Mouse (Mus musculus): ENCODE data around the gene Mxi1. TPM values are rescaled to one million over a fixed set of nuclear protein-coding genes. Genes with fewer than 3 reads are reported as not detected.

Mxi1 gene
- total RNA-seq, 1 experiment = 20.1 TPM

DNA sequence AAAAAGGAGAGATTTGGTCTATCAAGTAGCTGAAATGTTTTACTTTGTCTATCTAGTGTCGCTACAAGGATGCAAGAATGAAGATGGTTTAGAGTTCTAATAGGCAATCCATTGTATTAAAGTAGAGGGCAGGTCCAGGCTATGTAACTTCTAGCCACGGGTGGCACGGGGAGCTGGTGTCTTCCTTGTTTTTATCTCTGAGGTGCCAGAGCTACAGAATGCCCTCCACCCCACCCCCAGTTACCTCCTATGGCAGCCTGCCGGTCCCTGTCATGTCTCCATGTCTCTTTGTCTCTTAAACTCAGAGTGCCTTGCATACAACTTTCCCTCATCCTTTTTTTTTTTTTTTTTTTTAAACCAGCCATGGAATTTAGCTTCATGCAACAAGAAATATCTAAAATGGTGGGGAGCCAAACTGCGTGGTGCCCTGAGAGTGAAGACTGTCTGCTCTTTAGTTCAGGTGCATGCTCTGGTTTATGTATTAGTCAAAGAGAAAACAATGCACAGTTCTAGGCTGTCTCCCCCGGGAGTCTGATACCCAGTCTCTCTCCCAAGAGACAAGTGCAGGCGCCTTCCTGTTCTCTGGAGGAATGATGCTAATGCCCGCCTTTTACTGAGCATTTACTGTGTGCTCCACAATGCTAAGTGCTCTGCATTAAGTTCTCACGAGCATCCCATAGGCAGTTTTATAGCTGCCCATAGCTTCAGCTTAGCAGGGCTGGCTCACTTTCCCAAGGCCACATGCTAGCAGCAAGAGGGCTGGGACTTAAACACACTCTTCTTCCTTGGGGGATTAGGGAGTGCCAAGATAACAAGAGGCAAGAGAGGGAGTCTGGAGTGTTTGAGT, 10.2 kb downstream of the Mxi1 start:
- H3K4me1 ChIP-seq (ENCODE audit: control insufficient read depth in 2 of 2, insufficient read depth in 2 of 2, low read length in 2 of 2, poor library complexity in 1 of 2) = peaks cover 9 to 12% of the 10 kb centered on the region in 2 experiments; a peak in 3 of 4 replicates
- DNase-seq (ENCODE audit: low read depth, low spot score) = no peak
- H3K36me3 ChIP-seq (ENCODE audit: control insufficient read depth, insufficient read depth, low read length, poor library complexity, severe bottlenecking) = no peaks in the 10 kb centered on the region
- TF ChIP-seq ZNF384 (IDR thresholded peaks at IDR 0.05; ENCODE audit: low read depth, low read length) (no peak), ZC3H11A (IDR thresholded peaks at IDR 0.05; ENCODE audit: borderline replicate concordance, low read depth, low read length) (no peak), HCFC1 (IDR thresholded peaks at IDR 0.05; ENCODE audit: borderline replicate concordance, insufficient read depth, low read length) (no peak), MAFK (IDR thresholded peaks at IDR 0.05; ENCODE audit: insufficient read depth, low read depth, low read length) (no peak), CHD2 (IDR thresholded peaks at IDR 0.05; ENCODE audit: low read depth, low read length) (no peak)
- no peak overlapping the region for H3K27ac ChIP-seq (ENCODE audit: insufficient read depth, low read depth, low read length, poor library complexity, severe bottlenecking)
- no peak overlapping the region for H3K9ac ChIP-seq (ENCODE audit: insufficient read depth, low read depth, low read length, poor library complexity, severe bottlenecking)
- in situ Hi-C loops (cut with MboI; ENCODE audit: low sequenced_read_pairs in 2 of 2, unreplicated experiment in 2 of 2) = no loop called here
- H3K9me3 ChIP-seq (ENCODE audit: control insufficient read depth, insufficient read depth, low read depth, low read length) = no peaks in the 10 kb centered on the region
- H3K4me3 ChIP-seq (ENCODE audit: insufficient read depth in 1 of 2, low read depth in 1 of 2, low read length in 2 of 2, poor library complexity in 1 of 2, severe bottlenecking in 1 of 2) = no peak overlapping the region

DNA sequence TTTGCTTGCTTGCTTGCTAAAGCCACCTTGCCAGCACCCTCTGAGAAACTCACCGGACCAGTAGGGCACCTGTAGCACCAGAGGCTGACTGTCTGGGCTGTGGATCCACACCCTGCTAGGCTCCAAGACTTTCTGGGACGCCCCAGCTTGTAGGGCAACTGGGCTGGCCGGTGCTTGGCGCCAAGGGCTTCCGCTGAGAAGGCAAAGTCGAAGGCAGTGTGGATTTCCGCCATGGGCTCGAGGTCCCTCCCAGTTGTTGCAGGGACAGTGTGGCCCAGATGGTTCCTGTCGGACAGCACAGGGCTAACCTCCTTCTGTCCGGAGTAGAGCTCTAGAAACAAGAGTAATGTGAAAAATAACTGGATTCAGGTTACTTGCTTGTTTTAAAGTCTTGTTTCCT, 11.0 kb downstream of the Mxi1 start:
- Histone ChIP-seq H3K9ac (ENCODE audit: insufficient read depth, low read depth, low read length, poor library complexity, severe bottlenecking) (peak overlapping the region; percentile 13; the same call in 1 of the 2 replicates), H3K27ac (ENCODE audit: insufficient read depth, low read depth, low read length, poor library complexity, severe bottlenecking) (no peak overlapping the region), H3K9me3 (ENCODE audit: control insufficient read depth, insufficient read depth, low read depth, low read length) (no peaks in the 10 kb centered on the region), H3K4me1 (ENCODE audit: control insufficient read depth in 2 of 2, insufficient read depth in 2 of 2, low read length in 2 of 2, poor library complexity in 1 of 2) (peaks cover 9 to 13% of the 10 kb centered on the region in 2 experiments; a peak in 3 of 4 replicates), H3K36me3 (ENCODE audit: control insufficient read depth, insufficient read depth, low read length, poor library complexity, severe bottlenecking) (no peaks in the 10 kb centered on the region), H3K4me3 (ENCODE audit: insufficient read depth in 1 of 2, low read depth in 1 of 2, low read length in 2 of 2, poor library complexity in 1 of 2, severe bottlenecking in 1 of 2) (peak overlapping the region; percentile 7 to 15; a peak in 1 of 4 replicates)
- in situ Hi-C loops (cut with MboI; ENCODE audit: low sequenced_read_pairs in 2 of 2, unreplicated experiment in 2 of 2) = no loop called here
- DNase-seq (ENCODE audit: low read depth, low spot score) = no peak
- TF ChIP-seq ZC3H11A (IDR thresholded peaks at IDR 0.05; ENCODE audit: borderline replicate concordance, low read depth, low read length) (no peak), HCFC1 (IDR thresholded peaks at IDR 0.05; ENCODE audit: borderline replicate concordance, insufficient read depth, low read length) (no peak), ZNF384 (IDR thresholded peaks at IDR 0.05; ENCODE audit: low read depth, low read length) (no peak), MAFK (IDR thresholded peaks at IDR 0.05; ENCODE audit: insufficient read depth, low read depth, low read length) (no peak), CHD2 (IDR thresholded peaks at IDR 0.05; ENCODE audit: low read depth, low read length) (no peak)

DNA sequence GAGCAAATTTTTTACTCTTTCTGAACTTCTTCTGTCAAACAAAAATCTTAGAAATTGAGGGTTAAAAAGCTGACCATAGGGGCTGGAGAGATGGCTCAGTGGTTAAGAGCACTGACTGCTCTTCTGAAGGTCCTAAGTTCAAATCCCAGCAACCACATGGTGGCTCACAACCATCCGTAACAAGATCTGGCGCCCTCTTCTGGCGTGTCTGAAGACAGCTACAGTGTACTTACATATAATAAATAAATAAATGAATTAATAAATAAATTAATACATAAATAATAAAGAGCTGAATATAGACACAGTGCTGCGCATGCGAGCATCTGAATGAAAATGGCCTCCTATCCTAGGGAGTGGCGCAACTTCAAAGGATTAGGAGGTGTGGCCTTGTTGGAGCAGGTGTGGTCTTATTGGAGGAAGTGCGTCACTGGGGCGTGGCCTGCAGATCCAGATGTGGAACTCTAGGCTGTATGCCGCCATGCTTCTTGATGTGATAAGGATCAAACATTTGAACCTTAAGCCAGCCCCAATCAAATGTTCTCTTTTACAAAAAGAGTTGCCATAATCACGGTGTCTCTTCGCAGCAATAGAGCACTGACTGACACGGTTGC, 12.2 kb downstream of the Mxi1 start:
- in situ Hi-C loops (cut with MboI; ENCODE audit: low sequenced_read_pairs in 2 of 2, unreplicated experiment in 2 of 2) = no loop called here
- Histone ChIP-seq H3K27ac (ENCODE audit: insufficient read depth, low read depth, low read length, poor library complexity, severe bottlenecking) (no peak overlapping the region), H3K4me3 (ENCODE audit: insufficient read depth in 1 of 2, low read depth in 1 of 2, low read length in 2 of 2, poor library complexity in 1 of 2, severe bottlenecking in 1 of 2) (peak overlapping the region; percentile 58 to 76), H3K36me3 (ENCODE audit: control insufficient read depth, insufficient read depth, low read length, poor library complexity, severe bottlenecking) (no peaks in the 10 kb centered on the region), H3K9me3 (ENCODE audit: control insufficient read depth, insufficient read depth, low read depth, low read length) (no peaks in the 10 kb centered on the region), H3K4me1 (ENCODE audit: control insufficient read depth in 2 of 2, insufficient read depth in 2 of 2, low read length in 2 of 2, poor library complexity in 1 of 2) (peaks cover 9 to 14% of the 10 kb centered on the region in 2 experiments; a peak in 3 of 4 replicates), H3K9ac (ENCODE audit: insufficient read depth, low read depth, low read length, poor library complexity, severe bottlenecking) (no peak overlapping the region; the same call in 1 of the 2 replicates)
- DNase-seq (ENCODE audit: low read depth, low spot score) = peak; percentile 83
- no peak; the same call in 1 of the 2 replicates for TF ChIP-seq ZC3H11A (IDR thresholded peaks at IDR 0.05; ENCODE audit: borderline replicate concordance, low read depth, low read length)
- TF ChIP-seq MAFK (IDR thresholded peaks at IDR 0.05; ENCODE audit: insufficient read depth, low read depth, low read length) = no peak
- no peak for TF ChIP-seq CHD2 (IDR thresholded peaks at IDR 0.05; ENCODE audit: low read depth, low read length)
- TF ChIP-seq ZNF384 (IDR thresholded peaks at IDR 0.05; ENCODE audit: low read depth, low read length) = no peak
- TF ChIP-seq HCFC1 (IDR thresholded peaks at IDR 0.05; ENCODE audit: borderline replicate concordance, insufficient read depth, low read length) = no peak

DNA sequence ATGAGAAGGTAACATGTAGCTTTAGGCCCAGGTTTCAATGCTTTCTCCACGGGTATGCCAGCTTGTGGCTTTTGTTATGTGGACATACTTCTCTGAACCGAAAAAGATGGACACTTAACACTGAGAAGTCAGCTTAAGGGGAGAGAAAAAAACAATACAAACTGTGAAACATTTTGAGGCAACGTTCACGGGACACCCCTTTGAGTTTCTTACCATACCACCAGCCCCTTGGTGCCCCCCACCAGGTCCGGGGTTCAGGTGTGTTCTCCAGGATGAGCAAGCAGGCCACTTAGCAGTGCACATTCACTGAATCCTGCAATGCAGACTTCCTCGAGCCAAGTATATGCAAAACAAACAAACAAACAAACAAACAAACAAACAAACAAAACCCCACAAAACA, 14.5 kb downstream of the Mxi1 start:
- DNase-seq (ENCODE audit: low read depth, low spot score) = no peak
- H3K9me3 ChIP-seq (ENCODE audit: control insufficient read depth, insufficient read depth, low read depth, low read length) = no peaks in the 10 kb centered on the region
- no peak overlapping the region for H3K4me3 ChIP-seq (ENCODE audit: insufficient read depth in 1 of 2, low read depth in 1 of 2, low read length in 2 of 2, poor library complexity in 1 of 2, severe bottlenecking in 1 of 2)
- no peak for TF ChIP-seq CHD2 (IDR thresholded peaks at IDR 0.05; ENCODE audit: low read depth, low read length)
- TF ChIP-seq ZC3H11A (IDR thresholded peaks at IDR 0.05; ENCODE audit: borderline replicate concordance, low read depth, low read length) = no peak
- no peak for TF ChIP-seq HCFC1 (IDR thresholded peaks at IDR 0.05; ENCODE audit: borderline replicate concordance, insufficient read depth, low read length)
- TF ChIP-seq ZNF384 (IDR thresholded peaks at IDR 0.05; ENCODE audit: low read depth, low read length) = no peak
- TF ChIP-seq MAFK (IDR thresholded peaks at IDR 0.05; ENCODE audit: insufficient read depth, low read depth, low read length) = no peak
- no peak overlapping the region for H3K9ac ChIP-seq (ENCODE audit: insufficient read depth, low read depth, low read length, poor library complexity, severe bottlenecking)
- no peak overlapping the region for H3K27ac ChIP-seq (ENCODE audit: insufficient read depth, low read depth, low read length, poor library complexity, severe bottlenecking)
- in situ Hi-C loops (cut with MboI; ENCODE audit: low sequenced_read_pairs in 2 of 2, unreplicated experiment in 2 of 2) = no loop called here
- peaks cover 2 to 14% of the 10 kb centered on the region in 2 experiments; a peak in 2 of 4 replicates for H3K4me1 ChIP-seq (ENCODE audit: control insufficient read depth in 2 of 2, insufficient read depth in 2 of 2, low read length in 2 of 2, poor library complexity in 1 of 2)
- H3K36me3 ChIP-seq (ENCODE audit: control insufficient read depth, insufficient read depth, low read length, poor library complexity, severe bottlenecking) = no peaks in the 10 kb centered on the region

Measured in ES-E14 (cell line).